Mouse (Mus musculus) bone marrow macrophage, adult 2 months (primary cell): ENCODE data around the gene Vps13d.

Source experiments
- CTCF ChIP-seq: IDR thresholded peaks from 2 replicates; pipeline ENCODE4 v1.5.1; 2012; ENCODE audit warnings: low read depth, mild to moderate bottlenecking, low read length, moderate library complexity
- POLR2A ChIP-seq: IDR thresholded peaks from 2 replicates; pipeline ENCODE4 v1.6.1; 2012; ENCODE audit warnings: mild to moderate bottlenecking, low read depth, low read length, borderline replicate concordance

DNA sequence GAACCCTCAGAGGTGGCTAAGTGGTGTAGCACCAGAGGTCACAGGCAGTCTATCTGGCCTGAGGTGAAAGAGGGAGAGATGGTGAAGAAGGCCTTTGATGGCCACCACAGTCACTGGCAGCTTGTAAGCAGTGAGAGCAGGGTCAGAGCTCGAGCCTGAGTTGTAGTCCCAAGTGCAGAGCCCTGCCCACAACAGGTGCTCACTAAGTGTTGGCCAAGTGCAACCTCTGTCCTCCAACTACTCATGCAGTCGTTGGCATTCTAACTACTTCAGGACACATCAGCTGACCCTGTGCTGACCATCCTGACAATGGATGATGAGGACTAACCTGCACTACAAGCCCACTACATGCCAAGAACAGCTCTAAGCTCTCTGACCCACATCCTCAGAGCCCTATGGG, 7.2 kb downstream of the Vps13d start:
- TF ChIP-seq POLR2A, result no peak
- TF ChIP-seq CTCF, result no peak
